Mouse (Mus musculus) CH12.LX (cell line): ENCODE data around the gene Slc24a2. TPM values are rescaled to one million over a fixed set of nuclear protein-coding genes. Genes with fewer than 3 reads are reported as not detected.
A peak's percentile ranks its signal among the peaks of the same experiment; 100 is the strongest.

Experiments
- DNase-seq: peaks from one replicate; pipeline ENCODE4 v3.0.0-alpha.2; 2013; ENCODE audit errors: extremely low read depth
- H3K27ac ChIP-seq: 2 replicates; pipeline ENCODE4 v1.5.1; 2012; ENCODE audit warnings: low read depth, mild to moderate bottlenecking, control low read depth, moderate library complexity; ENCODE audit not compliant: insufficient read depth
- H3K27me3 ChIP-seq: replicated peaks from 2 replicates; pipeline ENCODE3; 2012; ENCODE audit warnings: inconsistent platforms
- H3K36me3 ChIP-seq, 2 experiments: replicated peaks in 1 of 2; 2 replicates each; pipeline versions ENCODE3 to v1.6.1; 2012; ENCODE audit warnings: inconsistent platforms in 1 of 2, low read length in 1 of 2, mild to moderate bottlenecking in 1 of 2, mixed read lengths in 1 of 2, moderate library complexity in 1 of 2; ENCODE audit not compliant: control insufficient read depth in 1 of 2, insufficient read depth in 1 of 2
- H3K4me1 ChIP-seq, 2 experiments: 2 replicates each; pipeline ENCODE4 v1.6.1; 2012; ENCODE audit warnings: inconsistent platforms in 1 of 2, moderate library complexity in 1 of 2; ENCODE audit not compliant: insufficient read depth in 2 of 2, control insufficient read depth in 1 of 2
- H3K4me2 ChIP-seq: 2 replicates; pipeline ENCODE4 v1.6.1; 2012; ENCODE audit warnings: low read depth, mild to moderate bottlenecking, control low read depth; ENCODE audit not compliant: poor library complexity, insufficient read depth, severe bottlenecking
- H3K4me3 ChIP-seq, 3 experiments: fragments of 150-350 bp in 1 of 3; sonication (generic) in 1 of 3; replicated peaks in 1 of 3; 2 replicates each; pipeline versions ENCODE3 to v1.5.1; 2011 to 2012; ENCODE audit warnings: low read depth in 2 of 3, low read length in 2 of 3, mild to moderate bottlenecking in 2 of 3, moderate library complexity in 2 of 3, control low read depth in 1 of 3, improper control_type of control experiment in 1 of 3, inconsistent platforms in 1 of 3, mixed read lengths in 1 of 3; ENCODE audit not compliant: poor library complexity in 1 of 3
- H3K79me2 ChIP-seq: replicated peaks from 2 replicates; pipeline ENCODE4 v1.6.1; 2012; ENCODE audit warnings: mild to moderate bottlenecking, moderate library complexity; ENCODE audit not compliant: control insufficient read depth, poor library complexity, insufficient read depth, severe bottlenecking; ENCODE audit errors: extremely low read depth
- H3K9ac ChIP-seq: 2 replicates; pipeline ENCODE4 v1.6.1; 2012; ENCODE audit warnings: low read depth, mild to moderate bottlenecking, control low read depth, moderate library complexity; ENCODE audit not compliant: insufficient read depth
- H3K9me3 ChIP-seq: replicated peaks from 2 replicates; pipeline ENCODE3; 2012; ENCODE audit warnings: low read length, inconsistent platforms, mixed read lengths
- BHLHE40 ChIP-seq: IDR thresholded peaks from 2 replicates; pipeline ENCODE4 v1.6.1; 2011; ENCODE audit warnings: mild to moderate bottlenecking, low read depth, low read length, improper control_type of control experiment
- CHD1 ChIP-seq: IDR thresholded peaks from 2 replicates; pipeline ENCODE4 v1.6.1; 2012; ENCODE audit warnings: low read depth, low read length, improper control_type of control experiment, inconsistent platforms
- CTCF ChIP-seq, 2 experiments: IDR thresholded peaks in 1 of 2; conservative IDR thresholded peaks in 1 of 2; 2 replicates each; pipeline ENCODE4 v1.5.1; 2011 to 2012; ENCODE audit warnings: low read depth in 2 of 2, low read length in 2 of 2, improper control_type of control experiment in 1 of 2, inconsistent platforms in 1 of 2, mild to moderate bottlenecking in 1 of 2, moderate library complexity in 1 of 2
- EP300 ChIP-seq: IDR thresholded peaks from 2 replicates; pipeline ENCODE4 v1.6.1; 2011; ENCODE audit warnings: low read length, improper control_type of control experiment
- GABPA ChIP-seq: IDR thresholded peaks from 2 replicates; pipeline ENCODE4 v1.6.1; 2012; ENCODE audit warnings: low read depth, low read length, improper control_type of control experiment, inconsistent platforms; ENCODE audit not compliant: insufficient replicate concordance
- IRF4 ChIP-seq: IDR thresholded peaks from 2 replicates; pipeline ENCODE4 v1.6.1; 2014; ENCODE audit warnings: low read depth, mild to moderate bottlenecking, inconsistent platforms, low read length, improper control_type of control experiment
- JUND ChIP-seq: conservative IDR thresholded peaks from 2 replicates; pipeline ENCODE4 v1.6.1; 2011; ENCODE audit warnings: low read depth, low read length, improper control_type of control experiment
- KAT2A ChIP-seq: IDR thresholded peaks from 2 replicates; pipeline ENCODE4 v1.6.1; 2012; ENCODE audit warnings: low read length, improper control_type of control experiment, inconsistent platforms; ENCODE audit not compliant: insufficient replicate concordance
- MAX ChIP-seq: IDR thresholded peaks from 2 replicates; pipeline ENCODE4 v1.6.1; 2011; ENCODE audit warnings: low read length, improper control_type of control experiment
- MAZ ChIP-seq: IDR thresholded peaks from 2 replicates; pipeline ENCODE4 v1.6.1; 2012; ENCODE audit warnings: low read depth, mild to moderate bottlenecking, inconsistent platforms, low read length, improper control_type of control experiment, moderate library complexity
- MXI1 ChIP-seq: IDR thresholded peaks from 2 replicates; pipeline ENCODE4 v1.6.1; 2011; ENCODE audit warnings: mild to moderate bottlenecking, low read depth, low read length, improper control_type of control experiment
- NELFE ChIP-seq: IDR thresholded peaks from 2 replicates; pipeline ENCODE4 v1.6.1; 2011; ENCODE audit warnings: low read depth, low read length, improper control_type of control experiment
- NRF1 ChIP-seq: IDR thresholded peaks from 2 replicates; pipeline ENCODE4 v1.6.1; 2014; ENCODE audit warnings: low read depth, mild to moderate bottlenecking, inconsistent platforms, low read length, improper control_type of control experiment, moderate library complexity
- PAX5 ChIP-seq: IDR thresholded peaks from 2 replicates; pipeline ENCODE4 v1.6.1; 2012; ENCODE audit warnings: low read length, inconsistent platforms, mixed read lengths
- RAD21 ChIP-seq: IDR thresholded peaks from 2 replicates; pipeline ENCODE4 v1.6.1; 2011; ENCODE audit warnings: low read depth, mild to moderate bottlenecking, low read length, improper control_type of control experiment, moderate library complexity
- SMC3 ChIP-seq: IDR thresholded peaks from 2 replicates; pipeline ENCODE4 v1.6.1; 2011; ENCODE audit warnings: low read depth, low read length, improper control_type of control experiment
- TBP ChIP-seq: conservative IDR thresholded peaks from 2 replicates; pipeline ENCODE4 v1.6.1; 2011; ENCODE audit warnings: low read depth, low read length, improper control_type of control experiment
- ZKSCAN1 ChIP-seq: IDR thresholded peaks from 2 replicates; pipeline ENCODE4 v1.6.1; 2012; ENCODE audit warnings: low read depth, inconsistent platforms, low read length, improper control_type of control experiment, borderline replicate concordance
- ZMIZ1 ChIP-seq: IDR thresholded peaks from 2 replicates; pipeline ENCODE4 v1.6.1; 2012; ENCODE audit warnings: low read depth, mild to moderate bottlenecking, inconsistent platforms, low read length, improper control_type of control experiment
- dilution Hi-C: fragments of 300-500 bp; cut with MboI; formaldehyde crosslinking; loops from 2 replicates; pipeline ENCODE4 v1.14.3; 2020; ENCODE audit warnings: low sequenced_read_pairs; ENCODE audit not compliant: extremely low pct_unique_long_range_greater_than_20kb, extremely low pct_ligation_motif_present
- in situ Hi-C: fragments of 300-500 bp; cut with MboI; formaldehyde crosslinking; loops from 3 replicates; pipeline ENCODE4 v1.14.3; 2019; ENCODE audit warnings: low sequenced_read_pairs, low pct_ligation_motif_present, low pct_unique_long_range_greater_than_20kb, mixed read lengths
- polyA plus RNA-seq: library from polyadenylated mRNA; unstranded; fragments of >175 nt; gene quantifications from 2 replicates; pipeline ENCODE4 v1.2.1, GENCODE M21; 2012; ENCODE audit warnings: low read depth; ENCODE audit not compliant: insufficient read length
- total RNA-seq, 2 experiments: library from RNA; depleted of rRNA; stranded (reverse); fragments of 300-350 nt in 1 of 2; fragments of >200 nt in 1 of 2; gene quantifications; 2 replicates each; pipeline ENCODE4 v1.2.3; 2012 to 2014

Slc24a2 gene
- total and polyA plus RNA-seq, 3 experiments: not detected

DNA sequence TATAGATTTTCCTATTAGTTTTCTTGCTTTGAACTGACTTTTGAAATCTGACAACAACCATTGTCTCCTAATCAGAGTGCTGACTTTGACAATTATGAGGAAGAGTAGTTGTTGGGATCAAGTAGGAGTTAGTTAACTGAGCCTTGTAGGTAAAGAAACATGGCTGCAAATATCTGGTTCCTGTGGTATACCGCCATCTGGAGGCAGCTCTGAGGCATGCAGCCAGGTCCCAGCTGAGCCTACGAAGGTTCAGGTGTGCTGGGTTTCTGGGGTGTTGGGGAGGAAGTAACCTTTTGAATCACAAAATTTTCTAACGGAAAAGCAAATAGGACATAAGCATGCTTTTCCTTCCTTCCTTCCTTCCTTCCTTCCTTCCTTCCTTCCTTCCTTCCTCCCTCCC is 237.8 kb downstream of the Slc24a2 start:
- in situ Hi-C loops: no loop called here
- peak; percentile 40 to 74; a peak in 3 of 4 replicates for TF ChIP-seq CTCF (conservative IDR thresholded peaks at IDR 0.05 in 1 of 2, IDR thresholded peaks at IDR 0.05 in 1 of 2; ENCODE audit: low read depth in 2 of 2, low read length in 2 of 2)
- TF ChIP-seq BHLHE40: no peak
- TF ChIP-seq SMC3: peak; percentile 55
- TF ChIP-seq RAD21: peak; percentile 54
- TF ChIP-seq EP300: no peak
- H3K9me3 ChIP-seq: no peaks in the 10 kb centered on the region
- no peaks in the 10 kb centered on the region for H3K79me2 ChIP-seq
- H3K27me3 ChIP-seq: no peaks in the 10 kb centered on the region
- H3K4me3 ChIP-seq: no peak overlapping the region
- H3K4me2 ChIP-seq: no peak overlapping the region
- H3K4me1 ChIP-seq: no peaks in the 10 kb centered on the region
- H3K36me3 ChIP-seq: no peaks in the 10 kb centered on the region
- peak; percentile 21 for DNase-seq
- dilution Hi-C loops: no loop called here
- no peak overlapping the region for H3K9ac ChIP-seq
- no peak overlapping the region for H3K27ac ChIP-seq

DNA sequence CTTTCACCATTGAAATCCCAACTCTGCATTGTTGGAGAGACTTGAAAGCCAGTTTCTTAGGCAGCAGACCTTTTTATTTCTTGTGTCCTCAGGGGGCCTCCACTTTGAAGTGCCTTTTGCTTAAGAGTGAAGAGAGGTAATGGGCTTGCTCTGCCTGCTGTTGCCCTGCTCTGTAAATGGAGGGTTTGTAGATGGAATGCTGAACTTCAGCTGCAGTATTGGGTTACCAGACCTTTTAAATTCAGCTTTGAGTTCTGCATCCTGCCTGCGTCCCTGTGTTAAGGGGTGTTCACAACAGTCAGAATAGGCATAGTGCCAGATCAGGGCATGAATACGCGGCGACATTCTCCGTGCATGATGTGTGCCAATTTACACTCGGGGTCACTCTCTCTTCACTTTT is 241.0 kb downstream of the Slc24a2 start:
- H3K9me3 ChIP-seq: no peaks in the 10 kb centered on the region
- H3K27me3 ChIP-seq: no peaks in the 10 kb centered on the region
- in situ Hi-C loops: no loop called here
- no peak overlapping the region for H3K27ac ChIP-seq
- DNase-seq: no peak
- H3K9ac ChIP-seq: no peak overlapping the region
- H3K36me3 ChIP-seq: no peaks in the 10 kb centered on the region
- no peaks in the 10 kb centered on the region for H3K4me1 ChIP-seq
- no peak overlapping the region for H3K4me2 ChIP-seq
- H3K79me2 ChIP-seq: no peaks in the 10 kb centered on the region
- no peak overlapping the region for H3K4me3 ChIP-seq
- dilution Hi-C loops: no loop called here
- no peak for TF ChIP-seq ZKSCAN1

DNA sequence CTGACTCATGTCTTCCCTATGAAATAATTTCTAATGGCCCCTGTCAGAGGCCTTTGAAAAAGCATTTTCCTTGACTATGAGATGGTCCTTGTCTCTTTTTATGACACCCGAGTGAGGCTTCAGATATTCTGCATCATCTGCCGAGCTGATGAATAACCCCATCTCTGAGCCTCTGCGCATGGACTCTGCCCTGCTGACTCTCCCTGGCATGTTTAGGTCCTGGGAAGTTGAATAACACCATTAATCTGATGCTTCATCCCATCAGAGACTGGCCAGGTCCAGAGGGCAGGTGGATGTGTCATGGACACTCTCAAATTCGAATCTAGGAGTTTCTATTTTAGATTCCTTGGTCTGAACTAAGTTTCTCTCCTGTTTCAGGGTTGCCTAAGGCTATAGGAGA is 242.4 kb downstream of the Slc24a2 start:
- H3K79me2 ChIP-seq: no peaks in the 10 kb centered on the region
- H3K4me1 ChIP-seq: no peaks in the 10 kb centered on the region
- H3K9ac ChIP-seq: no peak overlapping the region
- no peak overlapping the region for H3K4me3 ChIP-seq
- no peaks in the 10 kb centered on the region for H3K36me3 ChIP-seq
- TF ChIP-seq MXI1 (no peak), JUND (no peak), MAX (no peak), EP300 (no peak), GABPA (no peak), CHD1 (no peak), IRF4 (no peak), NELFE (no peak), SMC3 (no peak), PAX5 (no peak), ZMIZ1 (no peak), CTCF (conservative IDR thresholded peaks at IDR 0.05 in 1 of 2, IDR thresholded peaks at IDR 0.05 in 1 of 2; ENCODE audit: low read depth in 2 of 2, low read length in 2 of 2) (no peak), MAZ (no peak), RAD21 (no peak), TBP (no peak), KAT2A (no peak), NRF1 (no peak), ZKSCAN1 (no peak)
- no peak for DNase-seq
- dilution Hi-C loops (no loop called here), in situ Hi-C loops (no loop called here)
- H3K9me3 ChIP-seq: no peaks in the 10 kb centered on the region
- H3K27ac ChIP-seq: no peak overlapping the region
- H3K27me3 ChIP-seq: no peaks in the 10 kb centered on the region
- no peak overlapping the region for H3K4me2 ChIP-seq
